Mouse (Mus musculus): Measurements from ENCODE around the gene Mfsd6l. TPM values are rescaled to one million over a fixed set of nuclear protein-coding genes. Genes with fewer than 3 reads are reported as not detected.

Mfsd6l gene
- total RNA-seq, 2 experiments from 2014 or later, result 0.16 TPM; not detected in 1

- DNase-seq, result no peak
- intact Hi-C loops (cut with DNase I), result no loop called here
These were observed 44.6 kb downstream of the Mfsd6l start for GRCm38 (mm10) chr11:68600551-68601021.

GRCm38 (mm10) chr11:68601486-68601991 lies 45.6 kb downstream of the Mfsd6l start:
- intact Hi-C loops (cut with DNase I), result no loop called here
- no peak for DNase-seq

GRCm38 (mm10) chr11:68602200-68602931 lies 46.4 kb downstream of the Mfsd6l start:
- intact Hi-C loops (cut with DNase I), result no loop called here
- DNase-seq, result no peak

- intact Hi-C loops (cut with DNase I), result no loop called here
- DNase-seq, result no peak
These were observed 51.1 kb downstream of the Mfsd6l start for GRCm38 (mm10) chr11:68607046-68607445.

Other genes with a start within 250 kb of the Mfsd6l start
- 10 to 100 TPM; 10.6 to 14.7 TPM for gene Ntn1, start 155.4 kb upstream of the Mfsd6l start, total RNA-seq (2021)
- under 1 TPM; 0.56 to 0.97 TPM for gene Pik3r5, start 124.1 kb upstream of the Mfsd6l start, total RNA-seq (2021)
- gene Pik3r6, start 53.2 kb upstream of the Mfsd6l start, total RNA-seq (2021), result 1 to 10 TPM; 1.9 to 2.6 TPM
- under 1 TPM in 1 of 2 experiments, not detected in 1; 0.52 TPM for gene Ccdc42, start 30.8 kb downstream of the Mfsd6l start, total RNA-seq (2021)
- gene Myh10, start 135.4 kb downstream of the Mfsd6l start, total RNA-seq (2021), result 100 to 1,000 TPM; 248 to 255 TPM